Mouse (Mus musculus): ENCODE results near the gene Sh3pxd2a.

- TF ChIP-seq CTCF (IDR thresholded peaks at IDR 0.05; ENCODE audit: low read depth) (no peak), EP300 (IDR thresholded peaks at IDR 0.05; ENCODE audit: low read depth) (no peak)
Observed at GRCm38 (mm10) chr19:47216766-47217165, 247.4 kb downstream of the Sh3pxd2a start.

Data from liver, postnatal 0 days (tissue).